Mouse (Mus musculus) CH12.LX (cell line): Measurements from ENCODE around the gene Riok2. TPM values are rescaled to one million over a fixed set of nuclear protein-coding genes. Genes with fewer than 3 reads are reported as not detected.

ENCODE experiments used
- DNase-seq: peaks from one replicate; pipeline ENCODE4 v3.0.0-alpha.2; 2013; ENCODE audit errors: extremely low read depth
- H3K27ac ChIP-seq: 2 replicates; pipeline ENCODE4 v1.5.1; 2012; ENCODE audit warnings: low read depth, mild to moderate bottlenecking, control low read depth, moderate library complexity; ENCODE audit not compliant: insufficient read depth
- H3K27me3 ChIP-seq: replicated peaks from 2 replicates; pipeline ENCODE3; 2012; ENCODE audit warnings: inconsistent platforms
- H3K36me3 ChIP-seq, 2 experiments: replicated peaks in 1 of 2; 2 replicates each; pipeline versions ENCODE3 to v1.6.1; 2012; ENCODE audit warnings: inconsistent platforms in 1 of 2, low read length in 1 of 2, mild to moderate bottlenecking in 1 of 2, mixed read lengths in 1 of 2, moderate library complexity in 1 of 2; ENCODE audit not compliant: control insufficient read depth in 1 of 2, insufficient read depth in 1 of 2
- H3K4me1 ChIP-seq, 2 experiments: 2 replicates each; pipeline ENCODE4 v1.6.1; 2012; ENCODE audit warnings: inconsistent platforms in 1 of 2, moderate library complexity in 1 of 2; ENCODE audit not compliant: insufficient read depth in 2 of 2, control insufficient read depth in 1 of 2
- H3K4me2 ChIP-seq: 2 replicates; pipeline ENCODE4 v1.6.1; 2012; ENCODE audit warnings: low read depth, mild to moderate bottlenecking, control low read depth; ENCODE audit not compliant: poor library complexity, insufficient read depth, severe bottlenecking
- H3K4me3 ChIP-seq, 3 experiments: fragments of 150-350 bp in 1 of 3; sonication (generic) in 1 of 3; replicated peaks in 1 of 3; 2 replicates each; pipeline versions ENCODE3 to v1.5.1; 2011 to 2012; ENCODE audit warnings: low read depth in 2 of 3, low read length in 2 of 3, mild to moderate bottlenecking in 2 of 3, moderate library complexity in 2 of 3, control low read depth in 1 of 3, improper control_type of control experiment in 1 of 3, inconsistent platforms in 1 of 3, mixed read lengths in 1 of 3; ENCODE audit not compliant: poor library complexity in 1 of 3
- H3K79me2 ChIP-seq: replicated peaks from 2 replicates; pipeline ENCODE4 v1.6.1; 2012; ENCODE audit warnings: mild to moderate bottlenecking, moderate library complexity; ENCODE audit not compliant: control insufficient read depth, poor library complexity, insufficient read depth, severe bottlenecking; ENCODE audit errors: extremely low read depth
- H3K9ac ChIP-seq: 2 replicates; pipeline ENCODE4 v1.6.1; 2012; ENCODE audit warnings: low read depth, mild to moderate bottlenecking, control low read depth, moderate library complexity; ENCODE audit not compliant: insufficient read depth
- H3K9me3 ChIP-seq: replicated peaks from 2 replicates; pipeline ENCODE3; 2012; ENCODE audit warnings: low read length, inconsistent platforms, mixed read lengths
- CHD1 ChIP-seq: IDR thresholded peaks from 2 replicates; pipeline ENCODE4 v1.6.1; 2012; ENCODE audit warnings: low read depth, low read length, improper control_type of control experiment, inconsistent platforms
- ELF1 ChIP-seq: IDR thresholded peaks from 2 replicates; pipeline ENCODE4 v1.6.1; 2014; ENCODE audit warnings: low read depth, mild to moderate bottlenecking, inconsistent platforms, low read length, improper control_type of control experiment
- EP300 ChIP-seq: IDR thresholded peaks from 2 replicates; pipeline ENCODE4 v1.6.1; 2011; ENCODE audit warnings: low read length, improper control_type of control experiment
- ETS1 ChIP-seq: conservative IDR thresholded peaks from 2 replicates; pipeline ENCODE4 v1.6.1; 2012; ENCODE audit warnings: low read depth, mild to moderate bottlenecking, inconsistent platforms, low read length, improper control_type of control experiment, moderate library complexity
- GABPA ChIP-seq: IDR thresholded peaks from 2 replicates; pipeline ENCODE4 v1.6.1; 2012; ENCODE audit warnings: low read depth, low read length, improper control_type of control experiment, inconsistent platforms; ENCODE audit not compliant: insufficient replicate concordance
- IRF4 ChIP-seq: IDR thresholded peaks from 2 replicates; pipeline ENCODE4 v1.6.1; 2014; ENCODE audit warnings: low read depth, mild to moderate bottlenecking, inconsistent platforms, low read length, improper control_type of control experiment
- JUN ChIP-seq: IDR thresholded peaks from 2 replicates; pipeline ENCODE4 v1.6.1; 2011; ENCODE audit warnings: low read depth, mild to moderate bottlenecking, low read length, improper control_type of control experiment, moderate library complexity; ENCODE audit not compliant: insufficient read depth
- MAZ ChIP-seq: IDR thresholded peaks from 2 replicates; pipeline ENCODE4 v1.6.1; 2012; ENCODE audit warnings: low read depth, mild to moderate bottlenecking, inconsistent platforms, low read length, improper control_type of control experiment, moderate library complexity
- MXI1 ChIP-seq: IDR thresholded peaks from 2 replicates; pipeline ENCODE4 v1.6.1; 2011; ENCODE audit warnings: mild to moderate bottlenecking, low read depth, low read length, improper control_type of control experiment
- MYC ChIP-seq: IDR thresholded peaks from 2 replicates; pipeline ENCODE4 v1.6.1; 2011; ENCODE audit warnings: low read depth, mild to moderate bottlenecking, improper control_type of control experiment, low read length
- NELFE ChIP-seq: IDR thresholded peaks from 2 replicates; pipeline ENCODE4 v1.6.1; 2011; ENCODE audit warnings: low read depth, low read length, improper control_type of control experiment
- NRF1 ChIP-seq: IDR thresholded peaks from 2 replicates; pipeline ENCODE4 v1.6.1; 2014; ENCODE audit warnings: low read depth, mild to moderate bottlenecking, inconsistent platforms, low read length, improper control_type of control experiment, moderate library complexity
- POLR2A ChIP-seq: IDR thresholded peaks from 2 replicates; pipeline ENCODE4 v1.6.1; 2011; ENCODE audit warnings: low read depth, mild to moderate bottlenecking, improper control_type of control experiment, low read length
- SMC3 ChIP-seq: IDR thresholded peaks from 2 replicates; pipeline ENCODE4 v1.6.1; 2011; ENCODE audit warnings: low read depth, low read length, improper control_type of control experiment
- USF1 ChIP-seq: IDR thresholded peaks from 2 replicates; pipeline ENCODE4 v1.6.1; 2014; ENCODE audit warnings: low read depth, mild to moderate bottlenecking, inconsistent platforms, low read length, improper control_type of control experiment
- ZC3H11A ChIP-seq: IDR thresholded peaks from 2 replicates; pipeline ENCODE4 v1.6.1; 2012; ENCODE audit warnings: low read depth, mild to moderate bottlenecking, inconsistent platforms, low read length, improper control_type of control experiment
- ZNF384 ChIP-seq: IDR thresholded peaks from 2 replicates; pipeline ENCODE4 v1.6.1; 2012; ENCODE audit warnings: low read depth, low read length, improper control_type of control experiment, inconsistent platforms
- dilution Hi-C: fragments of 300-500 bp; cut with MboI; formaldehyde crosslinking; loops from 2 replicates; pipeline ENCODE4 v1.14.3; 2020; ENCODE audit warnings: low sequenced_read_pairs; ENCODE audit not compliant: extremely low pct_unique_long_range_greater_than_20kb, extremely low pct_ligation_motif_present
- in situ Hi-C: fragments of 300-500 bp; cut with MboI; formaldehyde crosslinking; loops from 3 replicates; pipeline ENCODE4 v1.14.3; 2019; ENCODE audit warnings: low sequenced_read_pairs, low pct_ligation_motif_present, low pct_unique_long_range_greater_than_20kb, mixed read lengths
- polyA plus RNA-seq: library from polyadenylated mRNA; unstranded; fragments of >175 nt; gene quantifications from 2 replicates; pipeline ENCODE4 v1.2.1, GENCODE M21; 2012; ENCODE audit warnings: low read depth; ENCODE audit not compliant: insufficient read length
- total RNA-seq, 2 experiments: library from RNA; depleted of rRNA; stranded (reverse); fragments of 300-350 nt in 1 of 2; fragments of >200 nt in 1 of 2; gene quantifications; 2 replicates each; pipeline ENCODE4 v1.2.3; 2012 to 2014

Riok2 gene
- total and polyA plus RNA-seq, 3 experiments = 27.9 to 114 (median 78.4) TPM

DNA sequence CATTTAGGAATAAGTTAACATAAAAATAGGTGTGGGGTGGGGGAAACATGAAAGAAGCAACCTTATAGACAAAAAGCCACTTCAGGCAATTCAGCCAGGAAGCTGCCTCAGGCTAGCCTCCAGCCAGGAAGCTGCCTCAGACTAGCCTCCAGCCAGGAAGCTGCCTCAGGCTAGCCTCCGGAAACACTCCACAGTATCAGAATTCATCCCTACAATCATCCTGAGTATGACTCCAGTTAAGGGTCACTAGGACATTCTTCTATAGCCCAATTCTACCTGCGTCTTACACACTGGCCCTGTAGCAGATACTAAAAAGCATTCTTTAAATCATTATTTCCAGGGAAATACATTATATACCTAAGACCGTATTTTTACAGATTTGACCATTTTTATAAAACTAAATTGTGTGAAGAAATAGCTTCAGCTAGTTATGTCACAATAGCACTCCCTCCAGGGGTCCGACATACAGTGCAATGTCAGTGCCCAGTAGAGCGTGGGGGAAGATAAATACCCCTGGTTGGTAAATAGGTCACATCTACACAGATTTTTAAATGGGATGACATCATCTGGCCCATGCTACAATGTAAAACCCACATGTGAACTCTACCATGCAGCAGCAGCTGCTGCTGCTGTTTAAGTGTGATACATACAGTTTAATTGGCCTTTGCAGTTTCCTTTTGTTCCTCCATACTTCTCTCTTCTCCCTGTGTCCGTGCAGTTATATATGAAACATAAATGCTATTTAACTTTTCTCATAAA, 34.8 kb downstream of the Riok2 start:
- Histone ChIP-seq H3K4me2 (no peak overlapping the region), H3K27me3 (no peaks in the 10 kb centered on the region), H3K9ac (no peak overlapping the region), H3K4me3 (no peak overlapping the region), H3K9me3 (no peaks in the 10 kb centered on the region), H3K4me1 (peaks cover 0 to 8% of the 10 kb centered on the region in 2 experiments; a peak in 3 of 4 replicates), H3K36me3 (no peaks in the 10 kb centered on the region), H3K27ac (no peak overlapping the region), H3K79me2 (no peaks in the 10 kb centered on the region)
- no peak for DNase-seq
- dilution Hi-C loops (no loop called here), in situ Hi-C loops (loop anchor here (25.0 kb wide), 1 partner anchor 128 kb away; no protein-coding TSS in a partner anchor)
- TF ChIP-seq ZNF384 = no peak
- no peak for TF ChIP-seq IRF4
- no peak for TF ChIP-seq SMC3
- TF ChIP-seq ZC3H11A = no peak
- no peak for TF ChIP-seq CHD1
- TF ChIP-seq NRF1 = no peak
- no peak for TF ChIP-seq JUN
- TF ChIP-seq MYC = no peak
- TF ChIP-seq MXI1 = no peak
- TF ChIP-seq ETS1 = no peak
- TF ChIP-seq ELF1 = no peak
- no peak for TF ChIP-seq NELFE

DNA sequence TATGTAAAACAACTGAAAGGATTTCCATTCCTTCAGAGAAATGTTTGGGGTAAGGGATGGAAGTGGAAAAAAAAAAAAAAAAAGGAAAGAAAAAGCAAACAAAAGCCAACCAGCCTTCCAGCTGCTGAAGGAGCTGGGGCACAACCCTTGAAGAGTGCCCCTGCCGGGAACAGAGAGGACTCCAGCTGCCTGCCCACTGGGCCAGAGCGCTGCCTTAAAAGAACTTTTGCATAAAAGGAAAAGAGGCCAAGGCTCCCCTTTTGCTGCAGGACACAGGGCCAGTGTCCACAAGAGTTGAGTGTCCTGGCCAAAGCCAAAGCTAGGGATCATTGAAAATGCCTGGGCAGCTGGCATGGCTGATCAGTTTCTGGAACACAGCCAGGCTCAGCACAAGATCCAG, 35.5 kb downstream of the Riok2 start:
- TF ChIP-seq EP300 (no peak), MXI1 (no peak), MAZ (no peak), USF1 (no peak), GABPA (no peak), POLR2A (no peak)
- Histone ChIP-seq H3K4me2 (no peak overlapping the region), H3K27ac (no peak overlapping the region), H3K27me3 (no peaks in the 10 kb centered on the region), H3K79me2 (no peaks in the 10 kb centered on the region), H3K4me1 (peaks cover 0 to 7% of the 10 kb centered on the region in 2 experiments; a peak in 3 of 4 replicates), H3K9ac (no peak overlapping the region), H3K36me3 (no peaks in the 10 kb centered on the region), H3K4me3 (no peak overlapping the region), H3K9me3 (no peaks in the 10 kb centered on the region)
- DNase-seq = no peak
- dilution Hi-C loops (no loop called here), in situ Hi-C loops (loop anchor here (25.0 kb wide), 1 partner anchor 128 kb away; no protein-coding TSS in a partner anchor)
